Mouse (Mus musculus) left cerebral cortex, postnatal 4 days (tissue): Measurements from ENCODE around the gene Il27. TPM values are rescaled to one million over a fixed set of nuclear protein-coding genes. Genes with fewer than 3 reads are reported as not detected.

Experiments
- DNase-seq: peaks from one replicate; pipeline ENCODE4 v3.0.0-alpha.2; 2022
- intact Hi-C: fragments of 180-260 bp; cut with DNase I; formaldehyde crosslinking; loops from one replicate; pipeline ENCODE4 v1.15.1; 2025
- total RNA-seq, 2 experiments: library from RNA; stranded (reverse); gene quantifications; 2 replicates each; pipeline ENCODE4 v1.2.3; 2021

Gene Il27
- total RNA-seq, 2 experiments from 2014 or later, result not detected

GRCm38 (mm10) chr7:126607796-126608195 lies 13.1 kb upstream of the Il27 start:
- DNase-seq, result no peak
- intact Hi-C loops, result no loop called here

GRCm38 (mm10) chr7:126607064-126607463 lies 12.3 kb upstream of the Il27 start:
- DNase-seq, result no peak
- intact Hi-C loops, result no loop called here

GRCm38 (mm10) chr7:126606611-126607010 lies 11.9 kb upstream of the Il27 start:
- intact Hi-C loops, result no loop called here
- no peak for DNase-seq

- DNase-seq, result no peak
- intact Hi-C loops, result no loop called here
Observed at GRCm38 (mm10) chr7:126602650-126603049, 7.9 kb upstream of the Il27 start.

GRCm38 (mm10) chr7:126601896-126602295 lies 7.2 kb upstream of the Il27 start:
- no peak for DNase-seq
- intact Hi-C loops, result no loop called here

- intact Hi-C loops, result no loop called here
- DNase-seq, result no peak
Observed at GRCm38 (mm10) chr7:126598919-126599318, 4.2 kb upstream of the Il27 start.

- intact Hi-C loops, result no loop called here
- DNase-seq, result no peak
Observed at GRCm38 (mm10) chr7:126596414-126596813, 1.7 kb upstream of the Il27 start.

GRCm38 (mm10) chr7:126595890-126596289 lies 1.1 kb upstream of the Il27 start:
- intact Hi-C loops, result no loop called here
- no peak for DNase-seq

- peak; percentile 77 for DNase-seq
Observed at GRCm38 (mm10) chr7:126587779-126588178, 7.0 kb downstream of the Il27 start.

GRCm38 (mm10) chr7:126586839-126587238 lies 7.9 kb downstream of the Il27 start:
- intact Hi-C loops, result no loop called here
- no peak for DNase-seq

More at GRCm38 (mm10) chr7:126587779-126588178, 7.0 kb downstream of the Il27 start:
- intact Hi-C loops, result no loop called here

GRCm38 (mm10) chr7:126585717-126586116 lies 9.0 kb downstream of the Il27 start, which contains the start of gene Cln3:
Cln3 (minus strand) TSS chr7:126585817.
- no peak for DNase-seq
- intact Hi-C loops, result no loop called here

GRCm38 (mm10) chr7:126584506-126584977 lies 10.2 kb downstream of the Il27 start, which contains the start of gene Apobr:
Apobr (plus strand) TSS chr7:126584942.
- intact Hi-C loops, result no loop called here
- no peak for DNase-seq

- DNase-seq, result no peak
- intact Hi-C loops, result no loop called here
Observed at GRCm38 (mm10) chr7:126583761-126584160, 11.0 kb downstream of the Il27 start.

GRCm38 (mm10) chr7:126583251-126583709 lies 11.5 kb downstream of the Il27 start:
- intact Hi-C loops, result no loop called here
- DNase-seq, result peak; percentile 89

GRCm38 (mm10) chr7:126582759-126583158 lies 12.0 kb downstream of the Il27 start:
- DNase-seq, result peak; percentile 17
- intact Hi-C loops, result no loop called here

- no peak for DNase-seq
- intact Hi-C loops, result no loop called here
Observed at GRCm38 (mm10) chr7:126581661-126582060, 13.1 kb downstream of the Il27 start.

GRCm38 (mm10) chr7:126579172-126579571 lies 15.6 kb downstream of the Il27 start:
- intact Hi-C loops, result no loop called here
- peak; percentile 33 for DNase-seq

GRCm38 (mm10) chr7:126576946-126577345 lies 17.8 kb downstream of the Il27 start:
- DNase-seq, result peak; percentile 60
- intact Hi-C loops, result no loop called here

GRCm38 (mm10) chr7:126566094-126566765 lies 28.5 kb downstream of the Il27 start, which contains the start of gene Eif3c:
Eif3c (minus strand) TSS chr7:126566411.
- intact Hi-C loops, result no loop called here
- DNase-seq, result peak; percentile 75

GRCm38 (mm10) chr7:126565693-126566092 lies 29.0 kb downstream of the Il27 start:
- DNase-seq, result no peak
- intact Hi-C loops, result no loop called here

GRCm38 (mm10) chr7:126556635-126557034 lies 38.1 kb downstream of the Il27 start:
- no peak for DNase-seq
- intact Hi-C loops, result no loop called here

- no peak for DNase-seq
- intact Hi-C loops, result no loop called here
Observed at GRCm38 (mm10) chr7:126554796-126555195, 39.9 kb downstream of the Il27 start.
